18 mouse cellular contexts compared by ENCODE assay signal in the genomic region with DNA sequence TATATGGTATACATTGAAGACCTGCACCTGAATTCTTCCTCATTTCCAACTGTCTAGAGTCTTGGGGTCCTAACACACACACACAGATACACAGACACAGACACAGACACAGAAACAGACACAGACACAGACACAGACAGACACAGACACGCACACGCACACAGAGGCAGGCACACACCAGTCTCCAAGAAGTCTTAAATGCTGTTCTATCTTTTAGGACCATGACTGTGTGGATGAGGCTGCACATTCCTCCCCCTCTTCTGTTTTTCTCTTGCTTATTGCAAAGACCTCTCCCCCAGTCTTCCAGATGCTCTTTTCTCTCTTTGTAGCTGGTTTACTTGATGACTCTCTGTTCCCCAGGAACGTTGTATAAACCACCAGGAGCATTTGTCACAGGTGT.
DNase-seq lines count a peak whose midpoint lies in the region; ATAC-seq and TF ChIP-seq lines count a peak whose summit lies in the region.
"Had no signal": no experiment of that assay in that cellular context is flagged by ENCODE, and none has a peak within 500 bp of the region (broad histone marks: within the 10 kb centered on the region; RNA-seq: fewer than 3 reads in every experiment).

No protein-coding gene starts in this region.

- peaks cover 7% of the 10 kb centered on the region for H3K4me1 ChIP-seq in heart, embryonic 10.5 days
- H3K4me1 ChIP-seq in liver, embryonic 14.5 days (replicated peaks; ENCODE audit: control insufficient read depth in 2 of 2, insufficient read depth in 2 of 2, low read length in 1 of 2) = peaks cover 72 to 76% of the 10 kb centered on the region in 2 experiments
- H3K4me1 ChIP-seq in hindbrain, embryonic 14.5 days (replicated peaks; ENCODE audit: control insufficient read depth, insufficient read depth, low read length) = no peaks in the 10 kb centered on the region
- H3K4me1 ChIP-seq: embryonic facial prominence, embryonic 13.5 days; heart, embryonic 15.5 days; hindbrain, embryonic 15.5 days had no signal

- H3K9me3 ChIP-seq in heart, embryonic 10.5 days = no peaks in the 10 kb centered on the region
- no peaks in the 10 kb centered on the region for H3K9me3 ChIP-seq in liver, embryonic 14.5 days (ENCODE audit: control insufficient read depth, low read length)
- no peaks in the 10 kb centered on the region for H3K9me3 ChIP-seq in hindbrain, embryonic 14.5 days (ENCODE audit: control insufficient read depth, low read length)
- H3K9me3 ChIP-seq: embryonic facial prominence, embryonic 13.5 days; forebrain, embryonic 10.5 days; heart, embryonic 15.5 days; hindbrain, embryonic 10.5 days; hindbrain, embryonic 15.5 days had no signal

- peak overlapping the region; percentile 83 for H3K4me2 ChIP-seq in liver, embryonic 14.5 days (ENCODE audit: low read depth)
- no peak overlapping the region for H3K4me2 ChIP-seq in hindbrain, embryonic 14.5 days (replicated peaks)
- H3K4me2 ChIP-seq: embryonic facial prominence, embryonic 13.5 days; heart, embryonic 15.5 days; hindbrain, embryonic 15.5 days had no signal

- H3K36me3 ChIP-seq in heart, embryonic 10.5 days = no peaks in the 10 kb centered on the region
- H3K36me3 ChIP-seq in liver, embryonic 14.5 days (replicated peaks; ENCODE audit: control insufficient read depth, insufficient read depth, low read depth) = no peaks in the 10 kb centered on the region
- H3K36me3 ChIP-seq in hindbrain, embryonic 14.5 days (replicated peaks; ENCODE audit: control insufficient read depth, insufficient read depth) = no peaks in the 10 kb centered on the region
- H3K36me3 ChIP-seq: embryonic facial prominence, embryonic 13.5 days; forebrain, embryonic 10.5 days; heart, embryonic 15.5 days; hindbrain, embryonic 10.5 days; hindbrain, embryonic 15.5 days had no signal

- ATAC-seq in liver, embryonic 14.5 days (ENCODE audit: insufficient read depth) = peak; percentile 29
- ATAC-seq in hindbrain, embryonic 14.5 days (ENCODE audit: low FRiP score) = no peak
- ATAC-seq: forebrain, embryonic 14.5 days had no signal

- no peak overlapping the region for H3K4me3 ChIP-seq in heart, embryonic 10.5 days
- no peak overlapping the region for H3K4me3 ChIP-seq in liver, embryonic 14.5 days (ENCODE audit: insufficient read depth in 1 of 2, low read depth in 2 of 2, low read length in 2 of 2)
- H3K4me3 ChIP-seq in hindbrain, embryonic 14.5 days (replicated peaks; ENCODE audit: low read length) = no peak overlapping the region
- H3K4me3 ChIP-seq: embryonic facial prominence, embryonic 13.5 days; forebrain, embryonic 10.5 days; heart, adult 2 months; heart, embryonic 15.5 days; hindbrain, embryonic 10.5 days; hindbrain, embryonic 15.5 days had no signal

- 83% methylated on average over 3 of the region's 3 CpGs for WGBS in heart, embryonic 10.5 days
- 68% methylated on average over 3 of the region's 3 CpGs for WGBS in liver, embryonic 14.5 days (ENCODE audit: insufficient replicate concordance)
- 80% methylated on average over 3 of the region's 3 CpGs for WGBS in hindbrain, embryonic 14.5 days

- intact Hi-C loops in heart, postnatal 14 days (cut with DNase I) = no loop called here

- peak overlapping the region; percentile 62 for H3K9ac ChIP-seq in liver, embryonic 14.5 days (replicated peaks)
- no peak overlapping the region for H3K9ac ChIP-seq in hindbrain, embryonic 14.5 days
- H3K9ac ChIP-seq: embryonic facial prominence, embryonic 13.5 days; heart, embryonic 15.5 days; hindbrain, embryonic 15.5 days had no signal

- H3K27ac ChIP-seq in heart, embryonic 10.5 days = peak overlapping the region; percentile 66; the same call in 1 of the 2 replicates
- peak overlapping the region; percentile 92 for H3K27ac ChIP-seq in liver, embryonic 14.5 days
- no peak overlapping the region for H3K27ac ChIP-seq in hindbrain, embryonic 14.5 days
- H3K27ac ChIP-seq: embryonic facial prominence, embryonic 13.5 days; heart, adult 2 months; heart, embryonic 15.5 days; hindbrain, embryonic 15.5 days had no signal

- H3K27me3 ChIP-seq in heart, embryonic 10.5 days (ENCODE audit: insufficient read depth, poor library complexity, severe bottlenecking) = no peaks in the 10 kb centered on the region
- H3K27me3 ChIP-seq in liver, embryonic 14.5 days (ENCODE audit: control insufficient read depth, insufficient read depth, low read length) = no peaks in the 10 kb centered on the region
- no peaks in the 10 kb centered on the region for H3K27me3 ChIP-seq in hindbrain, embryonic 14.5 days (ENCODE audit: control insufficient read depth, insufficient read depth, low read length)
- H3K27me3 ChIP-seq: embryonic facial prominence, embryonic 13.5 days; heart, embryonic 15.5 days; hindbrain, embryonic 15.5 days had no signal

- peak; percentile 21; the same call in 1 of the 2 replicates for TF ChIP-seq EP300 in liver, embryonic 14.5 days (IDR thresholded peaks at IDR 0.05; ENCODE audit: low read depth)

- DNase-seq in heart, embryonic 10.5 days (ENCODE audit: low spot score) = no peak
- no peak for DNase-seq in heart, postnatal 14 days
- DNase-seq in liver = peak; percentile 55
- DNase-seq in liver, embryonic 14.5 days (ENCODE audit: low read depth in 3 of 3, low spot score in 3 of 3) = peak in 2 of 3 experiments; percentile 39 to 41
- no peak for DNase-seq in layer of hippocampus, adult 9-10 months (ENCODE audit: low spot score)
- no peak for DNase-seq in hindbrain, embryonic 14.5 days (ENCODE audit: low spot score)
- DNase-seq in thymus, postnatal 4 days = no peak
- DNase-seq: adrenal gland, postnatal 10 days; cerebellum, adult 11-12 months; cerebellum, adult 9-10 months; cerebellum, postnatal 36 days; heart, adult 2 months had no signal

- no peak for TF ChIP-seq CTCF in liver, embryonic 14.5 days (IDR thresholded peaks at IDR 0.05; ENCODE audit: low read depth)

Comparison
In these comparisons a context has a peak if more than half of its experiments do, and no peak if none do; other contexts are left out.
1. DNase-seq: peak in liver (single experiment) and liver, embryonic 14.5 days (2 of 3); none in heart, embryonic 10.5 days (single experiment), heart, postnatal 14 days (0 of 2), layer of hippocampus, adult 9-10 months (single experiment), hindbrain, embryonic 14.5 days (single experiment) and thymus, postnatal 4 days (single experiment).